Mouse (Mus musculus) lung, embryonic 14.5 days (tissue): ENCODE results near the gene BC005624. TPM values are rescaled to one million over a fixed set of nuclear protein-coding genes. Genes with fewer than 3 reads are reported as not detected.
"Not testable (repeated sequence)": the region's sequence is repeated elsewhere in the genome, so short reads cannot be mapped to it uniquely, and the experiment has no call there.

Experiments used
- ATAC-seq: fragments of 200-750 bp; cut with Nextera tagmentation; 2 replicates; pipeline ENCODE4 v1.8.0; 2017; ENCODE audit warnings: mild to moderate bottlenecking, moderate TSS enrichment, moderate library complexity; ENCODE audit not compliant: insufficient read depth
- DNase-seq: peaks from one replicate; pipeline ENCODE4 v3.0.0-alpha.2; 2015
- H3K27ac ChIP-seq: fragments of 300-500 bp; sonication (generic); 2 replicates; pipeline ENCODE4 v1.5.1; 2014; ENCODE audit warnings: low read depth, mild to moderate bottlenecking, moderate library complexity
- H3K27me3 ChIP-seq: fragments of 300-500 bp; sonication (generic); 2 replicates; pipeline ENCODE4 v1.6.1; 2014; ENCODE audit warnings: low read length, control low read depth; ENCODE audit not compliant: insufficient read depth
- H3K36me3 ChIP-seq: fragments of 300-500 bp; sonication (generic); 2 replicates; pipeline ENCODE4 v1.6.1; 2014; ENCODE audit warnings: control low read depth; ENCODE audit not compliant: insufficient read depth
- H3K4me1 ChIP-seq: fragments of 300-500 bp; sonication (generic); 2 replicates; pipeline ENCODE4 v1.6.1; 2014; ENCODE audit warnings: antibody characterized with exemption, control low read depth; ENCODE audit not compliant: insufficient read depth
- H3K4me2 ChIP-seq: fragments of 300-500 bp; sonication (generic); 2 replicates; pipeline ENCODE4 v1.6.1; 2014; ENCODE audit warnings: mild to moderate bottlenecking
- H3K4me3 ChIP-seq: fragments of 300-500 bp; sonication (generic); 2 replicates; pipeline ENCODE4 v1.5.1; 2014; ENCODE audit warnings: low read depth, low read length
- H3K9ac ChIP-seq: fragments of 300-500 bp; sonication (generic); 2 replicates; pipeline ENCODE4 v1.6.1; 2014
- H3K9me3 ChIP-seq: fragments of 300-500 bp; sonication (generic); 2 replicates; pipeline ENCODE4 v1.6.1; 2016; ENCODE audit warnings: low read depth, low read length, control low read depth
- CTCF ChIP-seq: IDR thresholded peaks from 2 replicates; pipeline ENCODE4 v1.5.1; 2016; ENCODE audit warnings: antibody characterized with exemption, low read depth
- WGBS: fragments of 180-500 bp; shearing (Covaris S2); extraction: QIAGEN DNeasy Blood & Tissue Kit; methylation state at CpG from one replicate; pipeline ENCODE4 v1.1.7; 2014; 5-methylcytosine and 5-hydroxymethylcytosine counted together
- polyA plus RNA-seq: library from polyadenylated mRNA; unstranded; fragments of >200 nt; fragmentation: Nextera tagmentation; extraction: Ambion mirVana; gene quantifications from 2 replicates; pipeline ENCODE4 v1.2.1, GENCODE M21; 2014

BC005624 gene
- polyA plus RNA-seq, 1 experiment from 2014 or later, result 51.3 TPM

- 58% methylated on average over 8 of the region's 8 CpGs for WGBS
- DNase-seq (peak; percentile 28), ATAC-seq (no peak)
Observed at GRCm38 (mm10) chr2:30937731-30938130, 44.3 kb downstream of the BC005624 start.

GRCm38 (mm10) chr2:30936808-30937207 is 45.2 kb downstream of the BC005624 start:
- 79% methylated on average over 3 of the region's 3 CpGs for WGBS

More at GRCm38 (mm10) chr2:30937731-30938130, 44.3 kb downstream of the BC005624 start:
- Histone ChIP-seq H3K27ac (no peak overlapping the region), H3K4me3 (no peak overlapping the region), H3K4me2 (no peak overlapping the region), H3K27me3 (no peaks in the 10 kb centered on the region), H3K36me3 (no peaks in the 10 kb centered on the region), H3K4me1 (no peaks in the 10 kb centered on the region), H3K9me3 (no peaks in the 10 kb centered on the region), H3K9ac (no peak overlapping the region)
- TF ChIP-seq CTCF, result no peak

GRCm38 (mm10) chr2:30933917-30934450 is 48.0 kb downstream of the BC005624 start:
- 19% methylated on average over 7 of the region's 7 CpGs for WGBS

More at GRCm38 (mm10) chr2:30936808-30937207, 45.2 kb downstream of the BC005624 start:
- Histone ChIP-seq H3K4me1 (no peaks in the 10 kb centered on the region), H3K36me3 (no peaks in the 10 kb centered on the region), H3K9me3 (no peaks in the 10 kb centered on the region), H3K27me3 (no peaks in the 10 kb centered on the region), H3K4me2 (no peak overlapping the region), H3K9ac (no peak overlapping the region), H3K4me3 (no peak overlapping the region), H3K27ac (no peak overlapping the region)
- DNase-seq (no peak), ATAC-seq (no peak)
- no peak for TF ChIP-seq CTCF

GRCm38 (mm10) chr2:30933032-30933431 is 49.0 kb downstream of the BC005624 start:
- no peak overlapping the region for H3K4me2 ChIP-seq
- 59% methylated on average over 6 of the region's 6 CpGs for WGBS

More at GRCm38 (mm10) chr2:30933917-30934450, 48.0 kb downstream of the BC005624 start:
- Histone ChIP-seq H3K4me3 (no peak overlapping the region), H3K4me2 (no peak overlapping the region), H3K4me1 (peaks cover 7% of the 10 kb centered on the region; the same call in 1 of the 2 replicates), H3K9ac (no peak overlapping the region), H3K27ac (no peak overlapping the region), H3K27me3 (no peaks in the 10 kb centered on the region), H3K9me3 (no peaks in the 10 kb centered on the region), H3K36me3 (no peaks in the 10 kb centered on the region)
- peak; percentile 95 for TF ChIP-seq CTCF
- no peak for ATAC-seq
- DNase-seq, result peak; percentile 92

GRCm38 (mm10) chr2:30931922-30932321 is 50.1 kb downstream of the BC005624 start:
- WGBS, result 72% methylated on average over 3 of the region's 3 CpGs
- Histone ChIP-seq H3K4me3 (no peak overlapping the region), H3K9ac (no peak overlapping the region), H3K4me2 (no peak overlapping the region), H3K27me3 (no peaks in the 10 kb centered on the region), H3K9me3 (no peaks in the 10 kb centered on the region), H3K4me1 (peaks cover 15% of the 10 kb centered on the region), H3K36me3 (no peaks in the 10 kb centered on the region), H3K27ac (no peak overlapping the region)
- DNase-seq (no peak), ATAC-seq (no peak)
- no peak for TF ChIP-seq CTCF

More at GRCm38 (mm10) chr2:30933032-30933431, 49.0 kb downstream of the BC005624 start:
- Histone ChIP-seq H3K4me3 (no peak overlapping the region), H3K36me3 (no peaks in the 10 kb centered on the region), H3K27me3 (no peaks in the 10 kb centered on the region), H3K4me1 (peaks cover 9% of the 10 kb centered on the region), H3K9me3 (no peaks in the 10 kb centered on the region), H3K9ac (no peak overlapping the region), H3K27ac (no peak overlapping the region)
- TF ChIP-seq CTCF, result no peak
- DNase-seq (no peak), ATAC-seq (no peak)

GRCm38 (mm10) chr2:30930846-30931245 is 51.2 kb downstream of the BC005624 start:
- not testable (repeated sequence) for H3K4me3 ChIP-seq, H3K36me3 ChIP-seq, DNase-seq, H3K27me3 ChIP-seq, H3K9me3 ChIP-seq, H3K9ac ChIP-seq, H3K4me2 ChIP-seq, H3K27ac ChIP-seq, ATAC-seq
- H3K4me1 ChIP-seq, result peaks cover 21% of the 10 kb centered on the region
- 80% methylated on average over 2 of the region's 2 CpGs for WGBS

GRCm38 (mm10) chr2:30929483-30930045 is 52.4 kb downstream of the BC005624 start, which contains the start of gene Ptges:
TSS of gene Ptges (minus strand) at chr2:30929863.
- WGBS, result 2% methylated on average over 23 of the region's 23 CpGs
- Histone ChIP-seq H3K9ac (peak within 1 kb of the TSS; percentile 23), H3K27me3 (no peaks in the 10 kb centered on the region), H3K36me3 (no peaks in the 10 kb centered on the region), H3K4me1 (peaks cover 27% of the 10 kb centered on the region), H3K4me3 (peak within 1 kb of the TSS; percentile 27), H3K4me2 (peak within 1 kb of the TSS; percentile 66), H3K9me3 (no peaks in the 10 kb centered on the region), H3K27ac (peak within 1 kb of the TSS; percentile 71; the same call in 1 of the 2 replicates)
- peak; percentile 76 for TF ChIP-seq CTCF
- DNase-seq (peak; percentile 88), ATAC-seq (peak; percentile 33; the same call in 1 of the 2 replicates)
